Mouse (Mus musculus) G1E (cell line): ENCODE measurements around the gene Olfr750. TPM values are rescaled to one million over a fixed set of nuclear protein-coding genes. Genes with fewer than 3 reads are reported as not detected.
A peak's percentile ranks its signal among the peaks of the same experiment; 100 is the strongest.

Experiments
- ATAC-seq: 2 replicates; pipeline ENCODE4 v1.8.0; 2016; ENCODE audit warnings: mild to moderate bottlenecking; ENCODE audit not compliant: insufficient number of reproducible peaks, poor library complexity, low FRiP score, severe bottlenecking; ENCODE audit errors: extremely low read depth
- DNase-seq: peaks from one replicate; pipeline ENCODE4 v3.0.0; 2012; ENCODE audit warnings: low spot score
- H3K27me3 ChIP-seq: 2 replicates; pipeline ENCODE4 v1.6.1; 2012; ENCODE audit warnings: mild to moderate bottlenecking, low read length, inconsistent platforms; ENCODE audit not compliant: insufficient read depth
- H3K36me3 ChIP-seq: replicated peaks from 2 replicates; pipeline ENCODE3; 2012; ENCODE audit warnings: mild to moderate bottlenecking, inconsistent platforms
- H3K4me1 ChIP-seq: 2 replicates; pipeline ENCODE4 v1.6.1; 2012; ENCODE audit warnings: low read depth, low read length, inconsistent platforms, mixed read lengths; ENCODE audit not compliant: insufficient read depth
- H3K4me3 ChIP-seq: 2 replicates; pipeline ENCODE4 v1.5.1; 2012; ENCODE audit warnings: low read depth, mild to moderate bottlenecking, inconsistent platforms, low read length, moderate library complexity, mixed read lengths
- H3K9me3 ChIP-seq: replicated peaks from 2 replicates; pipeline ENCODE4 v1.6.1; 2012; ENCODE audit warnings: inconsistent platforms
- CTCF ChIP-seq: IDR thresholded peaks from 2 replicates; pipeline ENCODE4 v1.5.1; 2012; ENCODE audit warnings: low read depth, low read length, inconsistent platforms, mixed read lengths
- GATA1 ChIP-seq: IDR thresholded peaks from 2 replicates; pipeline ENCODE4 v1.6.1; 2012; ENCODE audit warnings: borderline replicate concordance, low read length, inconsistent platforms, mixed read lengths
- GATA2 ChIP-seq: IDR thresholded peaks from 2 replicates; pipeline ENCODE4 v1.6.1; 2012; ENCODE audit warnings: low read depth, low read length, inconsistent platforms, borderline replicate concordance
- POLR2AphosphoS5 ChIP-seq: IDR thresholded peaks from 2 replicates; pipeline ENCODE4 v1.6.1; 2012; ENCODE audit warnings: low read depth, low read length, inconsistent platforms; ENCODE audit not compliant: insufficient replicate concordance
- TAL1 ChIP-seq: conservative IDR thresholded peaks from 2 replicates; pipeline ENCODE4 v1.6.1; 2012; ENCODE audit warnings: low read depth, low read length, inconsistent platforms, mixed read lengths
- polyA plus RNA-seq: library from polyadenylated mRNA; stranded (reverse); fragments of >175 nt; gene quantifications from 2 replicates; pipeline ENCODE4 v1.2.3, GENCODE M21; 2012
- total RNA-seq, 2 experiments: library from RNA; stranded (forward) in 1 of 2; stranded (reverse) in 1 of 2; fragments of 200-1000 nt in 1 of 2; fragments of >200 nt in 1 of 2; fragmentation: Nextera tagmentation in 1 of 2; gene quantifications; 2 replicates each; pipeline ENCODE4 v1.2.3; 2014 to 2017

The Olfr750 gene
- not detected in 2 replicates for total RNA-seq (2014; fragmentation: Nextera tagmentation)
- 0.05 and 0.06 TPM in 2 replicates for total RNA-seq (2017)
- polyA plus RNA-seq = not detected in 2 replicates

GRCm38 (mm10) chr14:51074335-51074734 lies at the start of gene Olfr750:
Olfr750 (minus strand) TSS chr14:51074435.
- H3K9me3 ChIP-seq = no peaks in the 10 kb centered on the region
- H3K36me3 ChIP-seq = no peaks in the 10 kb centered on the region
- H3K27me3 ChIP-seq = peaks cover 26% of the 10 kb centered on the region
- TF ChIP-seq POLR2AphosphoS5 = no peak
- no peak for TF ChIP-seq TAL1
- TF ChIP-seq CTCF = no peak
- TF ChIP-seq GATA2 = no peak
- TF ChIP-seq GATA1 = no peak
- ATAC-seq = no peak
- no peak for DNase-seq
- H3K4me1 ChIP-seq = peaks cover 2% of the 10 kb centered on the region
- no peak within 1 kb of the TSS for H3K4me3 ChIP-seq

DNA sequence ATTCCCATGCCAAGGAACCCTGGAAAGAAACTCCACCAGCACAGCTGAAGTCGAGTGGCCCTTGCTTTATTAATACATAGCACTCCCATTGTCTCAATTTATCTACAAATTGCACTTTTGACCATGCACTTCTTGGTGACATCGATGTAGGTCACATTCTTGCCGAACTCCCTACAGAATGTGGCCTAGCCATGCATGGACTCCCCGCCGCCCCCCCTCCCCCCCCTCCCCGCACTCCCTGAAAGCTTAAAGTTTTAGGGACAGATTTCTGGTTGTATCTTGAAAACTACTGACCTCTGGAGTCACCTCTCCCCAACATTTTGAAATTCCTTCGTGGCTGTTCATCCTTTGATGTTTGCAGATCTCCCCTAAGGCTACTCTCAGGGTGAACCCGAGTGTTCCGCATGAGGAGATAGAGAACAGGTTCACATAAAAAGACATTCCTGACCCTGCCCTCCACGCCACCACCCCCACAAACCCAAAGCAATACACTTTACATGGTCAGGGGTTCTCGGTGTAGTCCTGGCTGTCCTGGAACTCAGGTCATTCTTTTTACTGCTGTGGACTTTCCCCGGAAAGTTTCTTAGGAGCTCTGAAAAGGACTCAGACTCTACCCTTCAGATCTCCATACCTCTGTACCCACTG lies 39.8 kb upstream of the Olfr750 start, which contains the start of gene Eddm3b:
Gene Eddm3b, plus strand, starts transcription at position 511 of the 645 bp plus-strand sequence.
- H3K4me1 ChIP-seq = peaks cover 8% of the 10 kb centered on the region; the same call in 1 of the 2 replicates
- peaks cover 33% of the 10 kb centered on the region for H3K27me3 ChIP-seq
- no peak within 1 kb of the TSS for H3K4me3 ChIP-seq
- H3K9me3 ChIP-seq = peaks cover 4% of the 10 kb centered on the region; the same call in 1 of the 2 replicates
- DNase-seq = no peak
- no peaks in the 10 kb centered on the region for H3K36me3 ChIP-seq
- TF ChIP-seq POLR2AphosphoS5 = no peak
- TF ChIP-seq TAL1 = no peak
- TF ChIP-seq CTCF = no peak
- TF ChIP-seq GATA1 = no peak
- no peak for TF ChIP-seq GATA2
- ATAC-seq = no peak

DNA sequence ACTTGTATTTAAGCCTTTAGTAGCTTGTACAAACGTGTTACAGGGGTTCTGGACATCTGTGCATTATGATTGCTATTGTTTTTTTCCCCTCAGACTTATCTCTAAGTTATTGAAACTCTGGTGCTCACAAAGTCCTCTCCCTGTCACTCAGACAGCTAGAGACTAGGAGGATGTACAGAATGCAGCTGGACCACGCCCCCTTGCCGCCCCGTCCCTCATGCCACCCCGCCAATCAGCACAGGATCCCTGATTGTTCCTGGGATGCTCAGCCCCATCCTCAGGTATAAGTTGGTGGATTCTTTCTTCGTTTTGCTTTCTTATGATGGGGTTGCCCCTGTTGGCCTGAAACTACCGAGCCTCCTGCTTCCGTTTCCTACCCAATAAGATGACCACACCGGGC lies 39.2 kb upstream of the Olfr750 start:
- no peak for ATAC-seq
- DNase-seq = no peak

DNA sequence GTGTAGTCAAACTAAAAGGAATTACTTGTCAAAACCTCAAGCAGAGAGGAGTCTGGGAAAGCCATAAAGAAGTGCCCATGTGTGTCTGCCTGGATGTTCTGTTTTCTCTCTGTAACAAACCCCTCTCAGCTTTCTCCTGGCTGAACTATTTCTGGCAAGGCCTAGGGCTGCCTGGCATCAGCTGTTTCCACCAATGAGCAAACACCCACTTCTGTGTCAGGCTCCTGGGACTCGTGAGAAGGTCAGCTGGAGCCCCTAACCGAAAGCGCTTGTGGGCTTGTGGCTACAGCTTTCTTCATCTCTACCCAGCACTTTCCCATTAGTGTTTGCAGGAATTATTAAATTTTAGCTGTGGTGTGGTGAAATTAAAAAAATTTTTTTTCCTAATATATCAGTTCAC lies 37.7 kb upstream of the Olfr750 start:
- Histone ChIP-seq H3K4me1 (peaks cover 5% of the 10 kb centered on the region; the same call in 1 of the 2 replicates), H3K27me3 (peaks cover 36% of the 10 kb centered on the region), H3K36me3 (no peaks in the 10 kb centered on the region), H3K4me3 (no peak overlapping the region), H3K9me3 (no peaks in the 10 kb centered on the region)
- no peak for TF ChIP-seq GATA2
- no peak for TF ChIP-seq CTCF
- no peak for TF ChIP-seq GATA1
- ATAC-seq = no peak
- DNase-seq = no peak

More for the DNA sequence above, 39.2 kb upstream of the Olfr750 start:
- TF ChIP-seq GATA1 (no peak), GATA2 (no peak), TAL1 (no peak), CTCF (no peak), POLR2AphosphoS5 (no peak)
- Histone ChIP-seq H3K27me3 (peaks cover 36% of the 10 kb centered on the region), H3K9me3 (peaks cover under 1% of the 10 kb centered on the region; the same call in 1 of the 2 replicates), H3K36me3 (no peaks in the 10 kb centered on the region), H3K4me3 (no peak overlapping the region), H3K4me1 (peaks cover 8% of the 10 kb centered on the region; the same call in 1 of the 2 replicates)

DNA sequence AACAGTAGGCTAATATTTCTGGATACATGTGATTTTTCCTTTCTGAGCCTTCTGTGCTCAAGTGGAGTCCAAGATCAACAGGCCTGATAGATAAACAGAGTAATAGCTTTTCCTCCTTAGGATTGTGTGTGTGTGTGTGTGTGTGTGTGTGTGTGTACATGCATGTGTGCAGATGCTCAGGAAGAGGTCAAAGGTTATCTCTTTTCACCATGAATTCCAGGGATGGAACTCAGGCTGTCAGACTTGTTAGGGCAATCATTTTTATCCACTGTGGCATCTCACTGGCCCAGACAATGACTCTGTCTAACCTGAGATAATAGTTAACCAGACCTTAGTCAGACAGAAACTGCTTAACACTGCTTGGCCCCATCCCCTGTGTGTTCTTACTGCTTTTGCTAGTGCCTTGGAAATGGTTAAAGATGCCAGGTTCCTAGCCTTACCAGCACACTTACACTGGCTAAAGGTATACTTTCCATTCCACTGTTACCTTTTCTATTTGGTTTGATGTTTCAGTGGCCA lies 32.3 kb upstream of the Olfr750 start:
- Histone ChIP-seq H3K27me3 (peaks cover 22% of the 10 kb centered on the region), H3K9me3 (no peaks in the 10 kb centered on the region), H3K36me3 (no peaks in the 10 kb centered on the region), H3K4me1 (peaks cover 21% of the 10 kb centered on the region), H3K4me3 (no peak overlapping the region)
- DNase-seq (no peak), ATAC-seq (0 out of 2 replicates have a peak, but pooled peaks have one; percentile 30)
- TF ChIP-seq CTCF (no peak), POLR2AphosphoS5 (no peak), TAL1 (no peak), GATA2 (no peak), GATA1 (no peak)

DNA sequence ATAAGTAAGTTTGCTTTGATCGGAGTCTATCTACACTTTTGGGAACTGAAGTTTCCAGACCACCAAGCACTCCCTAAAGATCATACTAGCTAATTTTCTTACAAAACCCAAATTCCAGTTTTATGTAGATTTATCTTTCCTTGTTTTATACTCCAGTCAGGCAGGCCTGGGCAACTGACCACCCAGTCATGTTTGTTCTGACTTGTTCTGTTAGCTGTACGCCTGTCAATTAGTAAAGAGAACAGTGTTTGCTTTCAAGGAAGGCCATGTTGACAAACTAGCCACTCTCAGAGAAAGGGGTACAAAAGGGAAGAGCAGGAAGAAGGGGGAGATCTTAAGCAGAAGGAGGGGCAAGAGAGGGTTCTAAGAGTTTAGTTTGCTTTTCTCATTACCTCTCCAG lies 30.1 kb upstream of the Olfr750 start:
- Histone ChIP-seq H3K4me3 (no peak overlapping the region), H3K9me3 (no peaks in the 10 kb centered on the region), H3K36me3 (no peaks in the 10 kb centered on the region), H3K27me3 (peaks cover 17% of the 10 kb centered on the region), H3K4me1 (peaks cover 21% of the 10 kb centered on the region)
- no peak for TF ChIP-seq GATA2
- no peak for TF ChIP-seq TAL1
- no peak for TF ChIP-seq CTCF
- no peak for TF ChIP-seq GATA1
- TF ChIP-seq POLR2AphosphoS5 = no peak
- DNase-seq = no peak
- no peak for ATAC-seq
